Mouse (Mus musculus): ENCODE results near the gene Dhx16.

- TF ChIP-seq CTCF (conservative IDR thresholded peaks at IDR 0.05; ENCODE audit: low read length) (no peak), POU5F1 (IDR thresholded peaks at IDR 0.05; ENCODE audit: borderline replicate concordance, low read length) (no peak)
These were observed 11.3 kb upstream of the Dhx16 start for GRCm38 (mm10) chr17:35868165-35868820.
